Mouse (Mus musculus): ENCODE measurements around the gene Trim56. TPM values are rescaled to one million over a fixed set of nuclear protein-coding genes. Genes with fewer than 3 reads are reported as not detected.

The Trim56 gene
- polyA plus RNA-seq, 1 experiment from 2014 or later: 8.2 TPM

GRCm38 (mm10) chr5:137091560-137091959, 24.4 kb downstream of the Trim56 start:
- no peaks in the 10 kb centered on the region for H3K36me3 ChIP-seq (ENCODE audit: control insufficient read depth, insufficient read depth, low read length)
- H3K27ac ChIP-seq (replicated peaks; ENCODE audit: low read depth, low read length): no peak overlapping the region
- no peak overlapping the region for H3K9ac ChIP-seq (ENCODE audit: low read length)
- no peak overlapping the region for H3K4me3 ChIP-seq (ENCODE audit: low read depth, low read length)
- DNase-seq (ENCODE audit: low spot score) (no peak), ATAC-seq (ENCODE audit: insufficient number of reproducible peaks, low FRiP score, low TSS enrichment, low read depth) (no peak)
- no peaks in the 10 kb centered on the region for H3K4me1 ChIP-seq (ENCODE audit: control insufficient read depth, insufficient read depth, low read length)
- no peaks in the 10 kb centered on the region for H3K27me3 ChIP-seq (ENCODE audit: control insufficient read depth, insufficient read depth, low read length)
- 69% methylated on average over 6 of the region's 6 CpGs for WGBS
- no peaks in the 10 kb centered on the region for H3K9me3 ChIP-seq (ENCODE audit: control insufficient read depth, low read length)
- no peak overlapping the region for H3K4me2 ChIP-seq (ENCODE audit: low read depth, severe bottlenecking)

- Histone ChIP-seq H3K27ac (replicated peaks; ENCODE audit: low read depth, low read length) (no peak overlapping the region), H3K9ac (ENCODE audit: low read length) (no peak overlapping the region), H3K4me3 (ENCODE audit: low read depth, low read length) (no peak overlapping the region), H3K9me3 (ENCODE audit: control insufficient read depth, low read length) (no peaks in the 10 kb centered on the region), H3K27me3 (ENCODE audit: control insufficient read depth, insufficient read depth, low read length) (no peaks in the 10 kb centered on the region), H3K36me3 (ENCODE audit: control insufficient read depth, insufficient read depth, low read length) (no peaks in the 10 kb centered on the region), H3K4me1 (ENCODE audit: control insufficient read depth, insufficient read depth, low read length) (no peaks in the 10 kb centered on the region), H3K4me2 (ENCODE audit: low read depth, severe bottlenecking) (no peak overlapping the region)
- ATAC-seq (ENCODE audit: insufficient number of reproducible peaks, low FRiP score, low TSS enrichment, low read depth) (no peak), DNase-seq (ENCODE audit: low spot score) (no peak)
- WGBS: 82% methylated on average over 10 of the region's 10 CpGs
These were observed 25.1 kb downstream of the Trim56 start for GRCm38 (mm10) chr5:137090870-137091269.

GRCm38 (mm10) chr5:137087410-137087809, 28.6 kb downstream of the Trim56 start:
- no peak for ATAC-seq (ENCODE audit: insufficient number of reproducible peaks, low FRiP score, low TSS enrichment, low read depth)
- no peaks in the 10 kb centered on the region for H3K36me3 ChIP-seq (ENCODE audit: control insufficient read depth, insufficient read depth, low read length)
- no peaks in the 10 kb centered on the region for H3K4me1 ChIP-seq (ENCODE audit: control insufficient read depth, insufficient read depth, low read length)
- H3K9me3 ChIP-seq (ENCODE audit: control insufficient read depth, low read length): no peaks in the 10 kb centered on the region
- no peak overlapping the region for H3K4me2 ChIP-seq (ENCODE audit: low read depth, severe bottlenecking)
- no peak overlapping the region for H3K27ac ChIP-seq (replicated peaks; ENCODE audit: low read depth, low read length)
- no peaks in the 10 kb centered on the region for H3K27me3 ChIP-seq (ENCODE audit: control insufficient read depth, insufficient read depth, low read length)
- DNase-seq (ENCODE audit: low spot score): no peak
- H3K9ac ChIP-seq (ENCODE audit: low read length): no peak overlapping the region
- H3K4me3 ChIP-seq (ENCODE audit: low read depth, low read length): no peak overlapping the region
- WGBS: 96% methylated on average over 8 of the region's 8 CpGs

GRCm38 (mm10) chr5:137085731-137086130, 30.3 kb downstream of the Trim56 start:
- no peaks in the 10 kb centered on the region for H3K4me1 ChIP-seq (ENCODE audit: control insufficient read depth, insufficient read depth, low read length)
- no peak overlapping the region for H3K9ac ChIP-seq (ENCODE audit: low read length)
- ATAC-seq (ENCODE audit: insufficient number of reproducible peaks, low FRiP score, low TSS enrichment, low read depth): no peak
- no peaks in the 10 kb centered on the region for H3K27me3 ChIP-seq (ENCODE audit: control insufficient read depth, insufficient read depth, low read length)
- no peak overlapping the region for H3K4me2 ChIP-seq (ENCODE audit: low read depth, severe bottlenecking)
- 76% methylated on average over 3 of the region's 3 CpGs for WGBS
- no peaks in the 10 kb centered on the region for H3K9me3 ChIP-seq (ENCODE audit: control insufficient read depth, low read length)
- H3K4me3 ChIP-seq (ENCODE audit: low read depth, low read length): no peak overlapping the region
- no peak overlapping the region for H3K27ac ChIP-seq (replicated peaks; ENCODE audit: low read depth, low read length)
- no peak for DNase-seq (ENCODE audit: low spot score)
- H3K36me3 ChIP-seq (ENCODE audit: control insufficient read depth, insufficient read depth, low read length): no peaks in the 10 kb centered on the region

- no peaks in the 10 kb centered on the region for H3K4me1 ChIP-seq (ENCODE audit: control insufficient read depth, insufficient read depth, low read length)
These were observed 31.0 kb downstream of the Trim56 start for GRCm38 (mm10) chr5:137085021-137085420.

GRCm38 (mm10) chr5:137083051-137083450, 33.0 kb downstream of the Trim56 start:
- Histone ChIP-seq H3K4me3 (ENCODE audit: low read depth, low read length) (no peak overlapping the region), H3K9ac (ENCODE audit: low read length) (no peak overlapping the region), H3K4me1 (ENCODE audit: control insufficient read depth, insufficient read depth, low read length) (no peaks in the 10 kb centered on the region), H3K36me3 (ENCODE audit: control insufficient read depth, insufficient read depth, low read length) (no peaks in the 10 kb centered on the region), H3K27ac (replicated peaks; ENCODE audit: low read depth, low read length) (no peak overlapping the region), H3K9me3 (ENCODE audit: control insufficient read depth, low read length) (no peaks in the 10 kb centered on the region), H3K27me3 (ENCODE audit: control insufficient read depth, insufficient read depth, low read length) (no peaks in the 10 kb centered on the region), H3K4me2 (ENCODE audit: low read depth, severe bottlenecking) (no peak overlapping the region)
- ATAC-seq (ENCODE audit: insufficient number of reproducible peaks, low FRiP score, low TSS enrichment, low read depth): no peak
- whole genome bisulfite sequencing: 86% methylated on average over 4 of the region's 4 CpGs
- no peak for DNase-seq (ENCODE audit: low spot score)

More at GRCm38 (mm10) chr5:137085021-137085420, 31.0 kb downstream of the Trim56 start:
- Histone ChIP-seq H3K9me3 (ENCODE audit: control insufficient read depth, low read length) (no peaks in the 10 kb centered on the region), H3K27ac (replicated peaks; ENCODE audit: low read depth, low read length) (no peak overlapping the region), H3K36me3 (ENCODE audit: control insufficient read depth, insufficient read depth, low read length) (no peaks in the 10 kb centered on the region), H3K27me3 (ENCODE audit: control insufficient read depth, insufficient read depth, low read length) (no peaks in the 10 kb centered on the region), H3K9ac (ENCODE audit: low read length) (no peak overlapping the region), H3K4me2 (ENCODE audit: low read depth, severe bottlenecking) (no peak overlapping the region), H3K4me3 (ENCODE audit: low read depth, low read length) (no peak overlapping the region)
- ATAC-seq (ENCODE audit: insufficient number of reproducible peaks, low FRiP score, low TSS enrichment, low read depth) (no peak), DNase-seq (ENCODE audit: low spot score) (no peak)
- WGBS: 86% methylated on average over 6 of the region's 6 CpGs

- DNase-seq (ENCODE audit: low spot score) (no peak), ATAC-seq (ENCODE audit: insufficient number of reproducible peaks, low FRiP score, low TSS enrichment, low read depth) (no peak)
- no peak overlapping the region for H3K27ac ChIP-seq (replicated peaks; ENCODE audit: low read depth, low read length)
These were observed 36.2 kb downstream of the Trim56 start for GRCm38 (mm10) chr5:137079849-137080248.

GRCm38 (mm10) chr5:137078616-137079015, 37.4 kb downstream of the Trim56 start:
- no peaks in the 10 kb centered on the region for H3K9me3 ChIP-seq (ENCODE audit: control insufficient read depth, low read length)
- DNase-seq (ENCODE audit: low spot score): no peak
- no peak overlapping the region for H3K4me3 ChIP-seq (ENCODE audit: low read depth, low read length)
- 55% methylated on average over 6 of the region's 6 CpGs for WGBS
- ATAC-seq (ENCODE audit: insufficient number of reproducible peaks, low FRiP score, low TSS enrichment, low read depth): no peak
- no peaks in the 10 kb centered on the region for H3K4me1 ChIP-seq (ENCODE audit: control insufficient read depth, insufficient read depth, low read length)
- H3K9ac ChIP-seq (ENCODE audit: low read length): no peak overlapping the region
- no peaks in the 10 kb centered on the region for H3K36me3 ChIP-seq (ENCODE audit: control insufficient read depth, insufficient read depth, low read length)
- no peaks in the 10 kb centered on the region for H3K27me3 ChIP-seq (ENCODE audit: control insufficient read depth, insufficient read depth, low read length)
- H3K27ac ChIP-seq (replicated peaks; ENCODE audit: low read depth, low read length): no peak overlapping the region
- H3K4me2 ChIP-seq (ENCODE audit: low read depth, severe bottlenecking): no peak overlapping the region

More at GRCm38 (mm10) chr5:137079849-137080248, 36.2 kb downstream of the Trim56 start:
- Histone ChIP-seq H3K4me2 (ENCODE audit: low read depth, severe bottlenecking) (no peak overlapping the region), H3K9me3 (ENCODE audit: control insufficient read depth, low read length) (no peaks in the 10 kb centered on the region), H3K36me3 (ENCODE audit: control insufficient read depth, insufficient read depth, low read length) (no peaks in the 10 kb centered on the region), H3K9ac (ENCODE audit: low read length) (no peak overlapping the region), H3K27me3 (ENCODE audit: control insufficient read depth, insufficient read depth, low read length) (no peaks in the 10 kb centered on the region), H3K4me1 (ENCODE audit: control insufficient read depth, insufficient read depth, low read length) (no peaks in the 10 kb centered on the region), H3K4me3 (ENCODE audit: low read depth, low read length) (no peak overlapping the region)
- 47% methylated on average over 5 of the region's 5 CpGs for WGBS

- ATAC-seq (ENCODE audit: insufficient number of reproducible peaks, low FRiP score, low TSS enrichment, low read depth) (no peak), DNase-seq (ENCODE audit: low spot score) (no peak)
- no peak overlapping the region for H3K4me3 ChIP-seq (ENCODE audit: low read depth, low read length)
- no peaks in the 10 kb centered on the region for H3K9me3 ChIP-seq (ENCODE audit: control insufficient read depth, low read length)
- no peak overlapping the region for H3K27ac ChIP-seq (replicated peaks; ENCODE audit: low read depth, low read length)
- H3K4me1 ChIP-seq (ENCODE audit: control insufficient read depth, insufficient read depth, low read length): no peaks in the 10 kb centered on the region
- H3K9ac ChIP-seq (ENCODE audit: low read length): no peak overlapping the region
- WGBS: 93% methylated on average over 14 of the region's 14 CpGs
- no peak overlapping the region for H3K4me2 ChIP-seq (ENCODE audit: low read depth, severe bottlenecking)
- no peaks in the 10 kb centered on the region for H3K36me3 ChIP-seq (ENCODE audit: control insufficient read depth, insufficient read depth, low read length)
- H3K27me3 ChIP-seq (ENCODE audit: control insufficient read depth, insufficient read depth, low read length): no peaks in the 10 kb centered on the region
These were observed 38.0 kb downstream of the Trim56 start for GRCm38 (mm10) chr5:137078041-137078440.
